Mouse (Mus musculus) lung, postnatal 0 days (tissue): ENCODE results near the gene Wnt10b. TPM values are rescaled to one million over a fixed set of nuclear protein-coding genes. Genes with fewer than 3 reads are reported as not detected.

Experiments
- ATAC-seq: fragments of 200-750 bp; cut with Nextera tagmentation; 2 replicates; pipeline ENCODE4 v1.8.0; 2017; ENCODE audit warnings: moderate library complexity
- DNase-seq: peaks from one replicate; pipeline ENCODE4 v3.0.0-alpha.2; 2016; ENCODE audit warnings: low spot score
- H3K27ac ChIP-seq: fragments of 300-500 bp; sonication (generic); 2 replicates; pipeline ENCODE4 v1.5.1; 2014; ENCODE audit warnings: antibody characterized with exemption, mild to moderate bottlenecking, low read length, mixed read lengths
- H3K27me3 ChIP-seq: fragments of 300-500 bp; sonication (generic); replicated peaks from 2 replicates; pipeline ENCODE4 v1.6.1; 2014; ENCODE audit warnings: low read length, mixed read lengths; ENCODE audit not compliant: insufficient read depth
- H3K36me3 ChIP-seq: fragments of 300-500 bp; sonication (generic); 2 replicates; pipeline ENCODE4 v1.6.1; 2014; ENCODE audit warnings: low read length, mixed read lengths; ENCODE audit not compliant: insufficient read depth
- H3K4me1 ChIP-seq: fragments of 300-500 bp; sonication (generic); 2 replicates; pipeline ENCODE4 v1.6.1; 2014; ENCODE audit warnings: antibody characterized with exemption, low read depth, low read length, mixed read lengths; ENCODE audit not compliant: insufficient read depth
- H3K4me2 ChIP-seq: fragments of 300-500 bp; sonication (generic); replicated peaks from 2 replicates; pipeline ENCODE4 v1.6.1; 2014; ENCODE audit warnings: low read depth, mild to moderate bottlenecking, low read length, moderate library complexity, mixed read lengths
- H3K4me3 ChIP-seq: fragments of 300-500 bp; sonication (generic); 2 replicates; pipeline ENCODE4 v1.5.1; 2014; ENCODE audit warnings: low read depth, low read length
- H3K9ac ChIP-seq: fragments of 300-500 bp; sonication (generic); replicated peaks from 2 replicates; pipeline ENCODE4 v1.6.1; 2014; ENCODE audit warnings: low read depth, mild to moderate bottlenecking
- H3K9me3 ChIP-seq: fragments of 300-500 bp; sonication (generic); 2 replicates; pipeline ENCODE4 v1.6.1; 2016; ENCODE audit warnings: low read length, mixed read lengths
- CTCF ChIP-seq: IDR thresholded peaks from 2 replicates; pipeline ENCODE4 v1.5.1; 2016; ENCODE audit warnings: antibody characterized with exemption, mild to moderate bottlenecking
- EP300 ChIP-seq: IDR thresholded peaks from 2 replicates; pipeline ENCODE4 v1.6.1; 2016; ENCODE audit warnings: antibody characterized with exemption, mild to moderate bottlenecking, control low read depth
- WGBS: fragments of 180-500 bp; shearing (Covaris S2); extraction: QIAGEN DNeasy Blood & Tissue Kit; methylation state at CpG from one replicate; pipeline ENCODE4 v1.1.7; 2014; 5-methylcytosine and 5-hydroxymethylcytosine counted together
- polyA plus RNA-seq: library from polyadenylated mRNA; unstranded; fragments of >200 nt; fragmentation: Nextera tagmentation; extraction: Ambion mirVana; gene quantifications from 2 replicates; pipeline ENCODE4 v1.2.1, GENCODE M21; 2015

Gene Wnt10b
- polyA plus RNA-seq, 1 experiment from 2014 or later = 0.13 TPM

DNA sequence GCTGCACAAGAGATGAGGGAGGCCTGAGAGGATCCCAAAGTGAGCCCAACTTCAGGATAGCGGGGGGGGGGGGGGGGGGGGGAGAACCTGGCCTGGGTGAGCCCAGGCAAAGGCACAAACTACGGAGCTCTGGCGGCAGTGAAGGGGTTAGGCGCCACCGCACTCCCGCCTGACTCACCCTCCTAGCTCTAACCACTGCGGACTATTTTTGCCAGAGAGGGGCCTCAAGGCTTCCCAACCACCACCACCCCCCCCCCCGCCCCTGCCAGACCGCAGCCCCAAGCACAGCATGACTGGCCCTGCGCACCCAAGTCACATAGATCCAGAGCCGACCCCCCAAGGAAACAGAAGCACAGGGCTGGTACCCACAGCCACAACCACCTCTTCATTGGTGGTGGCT is 856 bp upstream of the Wnt10b start:
- no peaks in the 10 kb centered on the region for H3K9me3 ChIP-seq
- TF ChIP-seq CTCF (no peak), EP300 (no peak)
- ATAC-seq (no peak), DNase-seq (no peak)
- H3K27me3 ChIP-seq = peaks cover 75% of the 10 kb centered on the region
- H3K4me1 ChIP-seq = peaks cover 5% of the 10 kb centered on the region; the same call in 1 of the 2 replicates
- H3K36me3 ChIP-seq = no peaks in the 10 kb centered on the region
- no peak overlapping the region for H3K9ac ChIP-seq
- no peak overlapping the region for H3K27ac ChIP-seq
- H3K4me3 ChIP-seq = no peak overlapping the region
- no peak overlapping the region for H3K4me2 ChIP-seq
- WGBS = 8% methylated on average over 9 of the region's 11 CpGs

DNA sequence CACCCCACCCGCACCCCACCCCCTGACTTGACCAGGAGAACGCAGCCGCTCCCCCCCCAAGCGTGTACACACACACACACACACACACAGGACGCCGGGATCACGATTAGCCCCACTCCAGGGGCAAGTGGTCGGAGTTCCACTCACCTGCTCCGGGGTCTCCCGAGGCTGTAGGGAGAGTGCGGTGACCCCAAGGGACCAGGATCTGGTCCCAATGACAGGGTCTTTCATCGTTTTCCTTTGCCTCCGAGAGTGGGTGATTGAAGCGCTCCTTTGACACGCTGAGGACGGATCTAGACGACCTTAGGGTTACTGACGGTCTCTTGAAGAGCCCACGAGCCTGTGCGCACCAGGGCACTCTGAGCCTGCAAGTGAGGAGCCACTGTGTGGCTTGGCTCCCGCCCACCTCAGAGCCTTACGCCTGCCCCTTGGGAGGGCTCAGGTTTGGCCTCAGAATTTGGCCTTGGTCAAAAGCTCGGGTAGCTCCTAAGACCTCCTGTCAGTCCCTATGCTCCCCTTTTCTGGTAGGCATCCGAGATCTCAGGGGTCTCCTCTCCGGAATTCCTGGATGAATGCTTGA is 331 bp upstream of the Wnt10b start:
- TF ChIP-seq CTCF = no peak
- no peak for TF ChIP-seq EP300
- DNase-seq (no peak), ATAC-seq (no peak)
- Histone ChIP-seq H3K27ac (no peak overlapping the region), H3K27me3 (peaks cover 75% of the 10 kb centered on the region), H3K4me1 (peaks cover 5% of the 10 kb centered on the region; the same call in 1 of the 2 replicates), H3K4me2 (peak overlapping the region; percentile 46), H3K4me3 (peak overlapping the region; percentile 23), H3K9me3 (no peaks in the 10 kb centered on the region), H3K9ac (no peak overlapping the region), H3K36me3 (no peaks in the 10 kb centered on the region)
- WGBS = 2% methylated on average over 23 of the region's 25 CpGs

DNA sequence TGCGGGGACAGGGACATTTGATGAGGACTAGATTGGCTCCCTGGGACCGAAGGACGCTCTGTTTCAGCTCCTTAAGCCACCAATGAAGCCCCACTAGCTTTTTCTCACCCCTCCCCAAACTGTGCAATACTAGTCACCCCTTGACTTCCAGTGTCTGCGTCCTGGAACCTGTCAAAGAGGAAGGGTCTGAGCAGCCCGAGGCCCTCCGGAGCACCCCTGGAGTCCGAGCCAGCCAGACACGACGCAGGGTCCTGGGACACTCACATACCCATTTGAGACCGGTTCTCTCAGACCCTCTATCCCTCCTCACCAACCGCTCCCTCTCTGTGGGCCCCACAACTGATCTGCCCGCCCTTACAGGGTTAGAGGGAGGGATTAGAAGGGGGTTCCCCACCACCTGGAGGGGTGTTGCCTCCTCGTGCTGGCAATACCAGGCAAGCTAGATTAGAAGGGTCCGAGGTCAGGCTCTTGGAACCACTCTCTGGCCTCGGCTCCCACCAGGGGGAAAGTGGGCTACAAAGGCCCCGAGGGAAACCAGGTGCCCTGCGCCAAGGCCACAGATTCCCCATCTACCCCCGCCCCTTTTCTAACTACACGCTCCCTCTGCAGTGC is 839 bp downstream of the Wnt10b start:
- TF ChIP-seq CTCF = no peak
- TF ChIP-seq EP300 = no peak
- WGBS = 5% methylated on average over 16 of the region's 19 CpGs
- H3K4me1 ChIP-seq = peaks cover 12% of the 10 kb centered on the region; the same call in 1 of the 2 replicates
- DNase-seq = no peak
- H3K27me3 ChIP-seq = peaks cover 79% of the 10 kb centered on the region
- no peak overlapping the region for H3K4me3 ChIP-seq
- H3K9me3 ChIP-seq = no peaks in the 10 kb centered on the region
- H3K27ac ChIP-seq = no peak overlapping the region
- H3K4me2 ChIP-seq = no peak overlapping the region
- H3K9ac ChIP-seq = no peak overlapping the region
- H3K36me3 ChIP-seq = no peaks in the 10 kb centered on the region
- ATAC-seq = no peak

DNA sequence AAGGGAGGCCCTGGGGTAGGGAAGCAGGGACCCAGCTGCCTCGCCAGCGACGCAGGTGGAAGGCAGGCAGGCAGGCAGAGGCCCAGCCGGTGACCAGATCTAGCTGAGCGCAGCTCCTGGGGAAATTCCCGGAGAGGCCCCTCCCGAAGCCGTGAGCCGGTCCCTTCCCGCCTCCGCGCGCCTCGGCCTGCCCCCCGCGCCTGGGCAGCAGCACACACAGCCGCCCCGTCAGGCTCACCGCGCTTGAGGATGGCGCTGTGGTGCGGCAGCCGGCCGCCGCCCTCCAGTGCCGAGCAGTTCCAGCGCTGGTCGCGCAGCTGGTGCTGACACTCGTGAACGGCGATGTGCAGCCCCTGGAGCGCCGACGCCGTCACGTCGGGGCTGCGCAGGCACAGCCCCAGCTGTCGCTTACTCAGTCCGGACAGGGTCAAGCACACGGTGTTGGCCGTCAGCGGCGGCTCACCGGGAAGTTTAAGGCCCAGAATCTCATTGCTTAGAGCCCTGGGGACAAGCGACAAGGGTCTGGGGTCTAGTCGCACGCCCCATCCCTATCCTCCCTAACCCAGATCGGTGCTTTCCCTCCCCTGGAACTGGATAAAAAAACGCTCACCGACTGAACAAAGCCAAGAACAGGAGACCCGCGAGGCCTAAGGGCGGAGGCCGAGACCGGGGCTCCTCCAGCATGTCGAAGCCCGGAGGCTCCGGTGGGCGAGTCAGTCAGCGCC is 1.5 kb downstream of the Wnt10b start:
- 3% methylated on average over 56 of the region's 62 CpGs for whole genome bisulfite sequencing
- Histone ChIP-seq H3K4me3 (0 out of 2 replicates have a peak overlapping the region, but pooled peaks have one; percentile 8), H3K27me3 (peaks cover 78% of the 10 kb centered on the region), H3K4me1 (peaks cover 12% of the 10 kb centered on the region; the same call in 1 of the 2 replicates), H3K4me2 (0 out of 2 replicates have a peak overlapping the region, but pooled peaks have one; percentile 27), H3K9ac (no peak overlapping the region), H3K27ac (no peak overlapping the region), H3K9me3 (no peaks in the 10 kb centered on the region), H3K36me3 (no peaks in the 10 kb centered on the region)
- peak; percentile 58 for ATAC-seq
- peak; percentile 33 for DNase-seq
- no peak for TF ChIP-seq EP300
- TF ChIP-seq CTCF = peak; percentile 59

DNA sequence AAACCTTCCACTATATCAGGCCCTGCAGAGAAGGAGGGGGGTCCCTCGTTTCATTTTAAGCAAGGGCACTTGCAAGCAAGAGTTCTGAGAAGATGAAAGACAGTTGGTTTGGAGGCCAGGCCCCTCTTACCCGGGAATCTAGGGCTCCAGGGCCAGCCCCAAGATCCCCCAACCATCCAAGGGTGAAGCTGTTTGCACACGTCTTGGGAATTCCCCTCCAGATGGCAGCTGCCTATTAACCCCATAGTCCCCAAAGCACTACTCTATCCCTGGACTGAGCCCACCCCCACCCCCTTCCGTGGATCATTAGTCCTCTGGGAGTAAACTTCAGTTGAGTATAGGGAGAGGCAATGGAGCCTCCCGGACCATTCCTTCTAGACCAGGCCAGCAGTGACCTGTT is 2.4 kb downstream of the Wnt10b start:
- no peaks in the 10 kb centered on the region for H3K36me3 ChIP-seq
- H3K27me3 ChIP-seq = peaks cover 76% of the 10 kb centered on the region
- no peak overlapping the region for H3K9ac ChIP-seq
- H3K4me2 ChIP-seq = no peak overlapping the region
- no peak for TF ChIP-seq CTCF
- TF ChIP-seq EP300 = no peak
- WGBS = 4% methylated on average over 5 of the region's 5 CpGs
- ATAC-seq = no peak
- no peaks in the 10 kb centered on the region for H3K9me3 ChIP-seq
- H3K27ac ChIP-seq = no peak overlapping the region
- no peak for DNase-seq
- peaks cover 12% of the 10 kb centered on the region; the same call in 1 of the 2 replicates for H3K4me1 ChIP-seq
- H3K4me3 ChIP-seq = no peak overlapping the region

DNA sequence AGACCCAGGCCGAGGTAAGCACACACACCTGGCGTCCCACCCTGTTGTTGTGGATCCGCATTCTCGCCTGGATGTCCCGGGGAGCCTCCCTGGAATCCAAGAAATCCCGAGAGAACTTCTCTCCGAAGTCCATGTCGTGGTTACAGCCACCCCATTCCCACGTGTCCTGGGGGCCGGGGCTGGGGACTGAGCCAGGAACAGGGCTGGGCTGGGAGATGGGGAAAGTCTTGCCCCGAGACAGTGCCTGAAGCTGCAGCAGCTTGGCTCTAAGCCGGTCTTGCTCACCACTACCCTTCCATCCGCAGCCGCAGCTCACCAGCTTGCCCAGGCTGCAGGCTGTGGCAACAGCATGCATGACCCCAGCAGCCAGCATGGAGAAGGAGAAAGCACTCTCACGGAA is 3.9 kb downstream of the Wnt10b start:
- Histone ChIP-seq H3K4me1 (peaks cover 12% of the 10 kb centered on the region; the same call in 1 of the 2 replicates), H3K4me3 (no peak overlapping the region), H3K27ac (no peak overlapping the region), H3K27me3 (peaks cover 61% of the 10 kb centered on the region), H3K9me3 (no peaks in the 10 kb centered on the region), H3K9ac (no peak overlapping the region), H3K4me2 (no peak overlapping the region), H3K36me3 (no peaks in the 10 kb centered on the region)
- no peak for ATAC-seq
- DNase-seq = no peak
- WGBS = 28% methylated on average over 15 of the region's 15 CpGs
- no peak for TF ChIP-seq EP300
